Mouse (Mus musculus) cerebellum, adult 2 months (tissue): ENCODE data around the gene Csnk2b.

ENCODE experiments used
- CTCF ChIP-seq: fragments of 200-500 bp; IDR thresholded peaks from 2 replicates; pipeline ENCODE4 v1.5.1; 2011; ENCODE audit warnings: low read depth, mild to moderate bottlenecking, control low read depth, low read length, moderate library complexity, borderline replicate concordance; ENCODE audit not compliant: insufficient read depth
- POLR2A ChIP-seq: fragments of 200-500 bp; IDR thresholded peaks from 2 replicates; pipeline ENCODE4 v1.6.1; 2011; ENCODE audit warnings: low read length, control low read depth, borderline replicate concordance; ENCODE audit not compliant: insufficient read depth

GRCm38 (mm10) chr17:35168541-35169207, 46.8 kb upstream of the Csnk2b start:
- no peak for TF ChIP-seq CTCF
- no peak for TF ChIP-seq POLR2A
